Mouse (Mus musculus): Measurements from ENCODE around the gene Rab3d. TPM values are rescaled to one million over a fixed set of nuclear protein-coding genes. Genes with fewer than 3 reads are reported as not detected.

Gene Rab3d
- total RNA-seq, 1 experiment from 2014 or later = 30.2 TPM

- no peak for DNase-seq
These were observed 20.4 kb upstream of the Rab3d start for GRCm38 (mm10) chr9:21938234-21938855.

DNA sequence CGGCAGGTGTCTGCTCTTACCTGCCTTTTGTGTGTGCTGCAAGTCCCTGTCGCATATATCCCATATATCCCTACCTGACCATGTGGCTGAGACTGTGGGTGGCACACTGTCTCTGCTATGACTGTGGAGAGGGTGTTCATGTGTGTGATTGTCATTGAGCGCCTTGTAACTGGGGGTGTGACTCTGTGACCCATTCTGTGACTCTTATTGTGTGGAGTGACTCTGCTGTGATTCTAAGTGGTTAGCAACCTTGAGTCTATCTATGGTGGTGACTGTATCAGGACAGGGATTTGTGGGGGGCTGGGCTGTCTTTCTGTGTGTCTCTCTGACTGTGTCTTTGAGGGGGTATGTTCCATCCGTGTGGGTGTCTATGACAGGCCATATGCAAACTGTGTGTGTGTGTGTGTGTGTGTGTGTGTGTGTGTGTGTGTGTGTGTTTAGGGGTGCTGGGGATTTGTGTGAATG is 19.8 kb upstream of the Rab3d start:
- DNase-seq = peak; percentile 58

GRCm38 (mm10) chr9:21936692-21937570 is 18.9 kb upstream of the Rab3d start, which contains the start of gene Plppr2:
TSS of gene Plppr2 (plus strand) at chr9:21937033.
- peak; percentile 99 for DNase-seq

- no peak for DNase-seq
These were observed 17.6 kb upstream of the Rab3d start for GRCm38 (mm10) chr9:21935466-21936131.

DNA sequence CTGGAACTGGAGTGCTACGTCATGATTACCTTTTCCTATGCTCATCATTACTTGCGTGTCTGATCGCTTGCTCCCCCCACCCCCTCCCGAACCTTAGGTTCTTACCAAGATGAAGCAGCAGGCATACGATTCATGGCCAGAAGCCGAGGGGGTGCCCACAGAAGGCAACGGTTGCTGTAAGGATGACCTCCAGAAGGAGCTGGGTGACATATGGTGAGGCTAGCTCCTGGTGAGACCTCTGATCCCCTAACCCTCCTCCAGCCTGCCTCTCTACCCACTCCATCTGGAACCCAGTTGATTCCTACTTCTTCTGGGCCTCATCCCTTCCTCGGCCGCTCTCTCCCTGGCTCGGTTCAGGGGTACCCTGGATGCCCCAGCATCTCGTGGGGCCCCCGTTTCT is 16.0 kb upstream of the Rab3d start:
- DNase-seq = no peak

GRCm38 (mm10) chr9:21932445-21933137 is 14.6 kb upstream of the Rab3d start:
- no peak for DNase-seq

- no peak for DNase-seq
These were observed 14.0 kb upstream of the Rab3d start for GRCm38 (mm10) chr9:21932006-21932405.

GRCm38 (mm10) chr9:21929208-21929607 is 11.2 kb upstream of the Rab3d start:
- no peak for DNase-seq

DNA sequence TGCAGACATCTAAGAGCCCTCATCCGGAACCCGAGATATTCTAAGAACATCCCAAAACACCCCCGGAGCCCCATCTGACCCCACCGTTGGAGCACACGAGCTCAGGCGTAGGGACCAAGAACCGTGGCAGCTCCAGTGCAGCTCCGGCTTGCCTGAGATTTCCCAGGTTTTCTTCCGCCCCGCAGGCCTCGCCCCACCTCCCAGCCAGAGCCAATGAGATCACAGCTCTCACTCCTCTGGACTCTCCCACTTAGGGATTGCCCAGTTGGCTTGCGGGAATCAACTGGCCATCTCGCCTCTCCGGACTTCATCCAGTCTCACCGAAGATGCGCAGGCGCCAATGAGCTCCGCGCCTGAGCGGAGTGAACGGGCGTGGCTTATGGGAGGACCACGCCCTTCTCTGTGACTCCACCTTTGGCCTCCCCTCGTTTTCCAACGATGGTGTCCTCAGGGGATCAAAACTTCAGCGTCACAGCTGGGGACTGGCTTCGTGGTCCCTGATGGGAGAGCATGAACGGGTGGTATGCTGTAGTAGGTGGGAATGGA is 9.3 kb upstream of the Rab3d start, which contains the start of the genes Ccdc159 and Tmem205:
Ccdc159 (plus strand) TSS at position 264 of the 546 bp plus-strand sequence.
Tmem205 (minus strand) TSS at position 349 of the 546 bp plus-strand sequence.
- DNase-seq = peak; percentile 96

GRCm38 (mm10) chr9:21926784-21927183 is 8.8 kb upstream of the Rab3d start:
- DNase-seq = no peak

DNA sequence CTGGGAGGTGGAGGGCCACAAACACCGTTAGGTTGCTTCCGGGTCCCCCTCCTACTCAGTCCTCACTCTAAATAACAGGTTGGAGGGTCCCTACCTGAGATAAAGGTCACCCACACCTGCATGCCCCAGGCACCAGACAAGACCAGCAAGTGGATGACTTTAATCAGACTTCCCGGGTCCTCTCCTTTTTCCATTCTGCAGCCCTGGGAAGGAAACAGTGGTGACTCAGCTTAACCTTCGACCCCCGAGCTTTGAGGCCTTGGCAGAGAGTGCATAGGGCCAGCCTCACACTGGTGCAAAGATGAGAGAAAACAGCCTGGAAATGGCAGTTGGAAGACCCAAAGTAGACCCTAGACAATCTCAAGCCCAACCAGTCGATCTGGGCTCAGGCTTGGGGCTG is 8.2 kb upstream of the Rab3d start:
- DNase-seq = peak; percentile 74

DNA sequence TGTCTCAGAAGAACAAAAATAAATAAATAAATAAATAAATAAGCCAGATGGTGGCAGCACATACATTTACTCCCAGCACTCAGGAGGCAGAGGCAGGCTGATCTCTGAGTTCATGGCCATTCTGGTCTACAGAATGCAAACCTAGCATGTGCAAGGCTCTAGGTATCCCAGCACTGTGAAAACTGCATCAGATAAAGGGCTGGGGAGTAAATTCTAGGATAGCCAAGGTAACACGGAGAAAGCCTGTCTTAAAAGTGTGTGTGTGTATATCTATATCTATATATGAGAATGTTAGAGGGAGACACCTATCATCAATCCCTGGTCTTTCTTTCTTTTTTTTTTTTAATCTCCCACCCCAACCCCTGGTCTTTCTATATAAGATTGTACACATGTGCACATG is 7.5 kb upstream of the Rab3d start:
- DNase-seq = no peak

DNA sequence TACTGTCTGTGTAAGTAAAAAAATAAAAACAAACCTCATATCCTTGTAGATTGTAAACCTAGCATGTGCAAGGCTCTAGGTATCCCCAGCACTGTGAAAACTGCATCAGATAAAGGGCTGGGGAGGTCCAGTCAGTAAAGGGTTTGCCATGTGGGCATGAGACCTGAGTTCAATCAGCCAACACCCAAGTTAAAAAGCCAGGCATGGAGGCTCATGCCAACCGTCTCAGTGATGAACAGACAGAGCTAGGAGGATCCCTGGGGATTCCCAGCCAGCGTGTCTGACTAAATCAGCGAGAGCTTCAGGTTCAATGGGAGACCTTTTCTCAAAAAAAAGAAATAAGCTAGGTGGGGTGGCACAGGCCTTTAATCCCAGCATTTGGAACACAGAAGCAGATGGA is 7.0 kb upstream of the Rab3d start:
- no peak for DNase-seq

GRCm38 (mm10) chr9:21924099-21924493 is 6.1 kb upstream of the Rab3d start:
- DNase-seq = peak; percentile 97

GRCm38 (mm10) chr9:21923490-21924098 is 5.6 kb upstream of the Rab3d start:
- no peak for DNase-seq

- DNase-seq = no peak
These were observed 5.0 kb upstream of the Rab3d start for GRCm38 (mm10) chr9:21923036-21923435.

GRCm38 (mm10) chr9:21918692-21919384 is 846 bp upstream of the Rab3d start:
- no peak for DNase-seq

DNA sequence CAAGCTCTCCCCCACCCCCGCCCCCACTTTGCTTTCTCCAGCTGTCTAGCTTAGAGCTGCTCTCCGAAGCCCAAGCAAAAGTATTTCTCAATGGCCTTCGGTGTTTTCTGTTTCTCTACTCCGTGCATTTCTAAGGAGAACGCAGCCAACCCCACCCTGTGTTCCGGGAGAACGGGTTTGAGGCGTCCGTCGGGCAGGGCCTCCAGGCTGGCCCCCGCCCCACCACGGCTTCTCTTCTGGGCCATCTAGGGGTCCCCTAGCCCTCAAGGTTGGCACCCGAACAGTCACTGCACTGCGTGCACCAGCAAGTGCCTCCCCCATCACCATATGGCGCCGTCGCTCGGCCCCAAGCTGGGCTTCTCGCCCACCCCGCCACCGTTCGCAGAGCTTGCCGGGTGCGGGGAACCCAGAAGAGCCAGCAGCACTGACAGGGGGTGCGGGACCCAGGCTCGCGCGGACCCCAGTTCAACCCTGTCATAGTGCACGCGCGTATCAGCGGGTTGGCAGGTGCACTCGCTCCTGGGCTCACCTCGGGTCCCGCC is 428 bp downstream of the Rab3d start:
- DNase-seq = no peak

DNA sequence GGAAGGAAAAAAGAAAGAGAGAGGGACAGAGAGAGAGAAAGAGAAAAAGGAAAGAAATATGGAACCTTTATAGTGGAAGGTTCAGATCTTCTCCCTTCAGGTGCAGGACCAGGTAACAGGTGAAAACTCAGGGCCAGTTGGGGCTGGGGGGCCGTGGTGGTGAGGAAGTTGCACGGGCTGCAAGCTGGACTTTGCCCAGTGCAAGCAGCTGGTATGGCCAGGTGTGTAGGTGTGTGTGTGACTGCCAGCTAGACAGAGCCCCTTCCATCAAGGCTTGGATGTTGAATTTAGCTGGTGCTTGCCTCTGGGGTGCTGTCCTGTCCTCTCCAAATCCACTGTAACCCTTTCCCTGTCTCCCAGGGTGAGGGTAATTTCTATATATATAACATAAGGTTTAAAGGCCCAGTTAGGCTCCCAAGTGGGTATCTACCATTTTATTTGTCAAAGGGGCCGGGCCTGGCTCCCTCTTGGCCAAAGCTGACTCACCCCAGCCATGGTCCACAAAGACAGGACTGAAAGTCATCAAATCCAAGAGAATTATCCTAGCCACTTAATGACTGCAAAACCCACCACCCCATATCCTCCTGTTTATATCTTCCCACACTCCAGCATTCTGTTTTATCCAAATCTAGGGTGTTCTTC is 1.0 kb downstream of the Rab3d start:
- no peak for DNase-seq

All from adrenal gland, postnatal 14 days (tissue).